Comparison of ENCODE assay signal across 16 mouse cellular contexts in genomic region chrX:138478488-138478887, GRCm38 (mm10).
"Had no signal": no experiment of that assay in that cellular context is flagged by ENCODE, and none has a peak within 500 bp of the region (broad histone marks: within the 10 kb centered on the region; RNA-seq: fewer than 3 reads in every experiment).

No protein-coding gene starts in this region.

- H3K4me2 ChIP-seq: lung, embryonic 14.5 days; midbrain, embryonic 11.5 days; midbrain, embryonic 13.5 days; midbrain, embryonic 15.5 days; neural tube, embryonic 12.5 days; stomach, embryonic 15.5 days had no signal

- H3K27me3 ChIP-seq: megakaryocyte, embryonic 14.5 days; midbrain, embryonic 15.5 days; neural tube, embryonic 12.5 days; stomach, embryonic 15.5 days had no signal

- H3K4me1 ChIP-seq: megakaryocyte, embryonic 14.5 days; midbrain, embryonic 13.5 days; midbrain, embryonic 15.5 days; neural tube, embryonic 12.5 days; stomach, embryonic 15.5 days had no signal

- H3K4me3 ChIP-seq: megakaryocyte, embryonic 14.5 days; midbrain, embryonic 13.5 days; midbrain, embryonic 15.5 days; neural tube, embryonic 12.5 days; stomach, embryonic 15.5 days had no signal

- DNase-seq: lung, adult 18-20 months; lung, embryonic 14.5 days; lung, postnatal 10 days; lung, postnatal 36 days; right cerebral cortex, postnatal 14 days; thymus, adult 18-20 months; thymus, postnatal 14 days; thymus, postnatal 36 days had no signal

- H3K36me3 ChIP-seq: midbrain, embryonic 13.5 days; midbrain, embryonic 15.5 days; neural tube, embryonic 12.5 days; stomach, embryonic 15.5 days had no signal

- H3K9me3 ChIP-seq: megakaryocyte, embryonic 14.5 days; midbrain, embryonic 13.5 days; midbrain, embryonic 15.5 days; neural tube, embryonic 12.5 days; stomach, embryonic 15.5 days had no signal

- ATAC-seq: midbrain, embryonic 13.5 days; midbrain, embryonic 15.5 days had no signal

- H3K27ac ChIP-seq: macrophage; midbrain, embryonic 13.5 days; midbrain, embryonic 15.5 days; neural tube, embryonic 12.5 days; stomach, embryonic 15.5 days; stomach, postnatal 0 days had no signal

- H3K9ac ChIP-seq: lung, embryonic 14.5 days; midbrain, embryonic 13.5 days; midbrain, embryonic 15.5 days; neural tube, embryonic 12.5 days; stomach, embryonic 15.5 days had no signal
